Mouse (Mus musculus): Measurements from ENCODE around the gene Rpl37. TPM values are rescaled to one million over a fixed set of nuclear protein-coding genes. Genes with fewer than 3 reads are reported as not detected.

Gene Rpl37
- polyA plus RNA-seq, 1 experiment from 2014 or later: 463 TPM

DNA sequence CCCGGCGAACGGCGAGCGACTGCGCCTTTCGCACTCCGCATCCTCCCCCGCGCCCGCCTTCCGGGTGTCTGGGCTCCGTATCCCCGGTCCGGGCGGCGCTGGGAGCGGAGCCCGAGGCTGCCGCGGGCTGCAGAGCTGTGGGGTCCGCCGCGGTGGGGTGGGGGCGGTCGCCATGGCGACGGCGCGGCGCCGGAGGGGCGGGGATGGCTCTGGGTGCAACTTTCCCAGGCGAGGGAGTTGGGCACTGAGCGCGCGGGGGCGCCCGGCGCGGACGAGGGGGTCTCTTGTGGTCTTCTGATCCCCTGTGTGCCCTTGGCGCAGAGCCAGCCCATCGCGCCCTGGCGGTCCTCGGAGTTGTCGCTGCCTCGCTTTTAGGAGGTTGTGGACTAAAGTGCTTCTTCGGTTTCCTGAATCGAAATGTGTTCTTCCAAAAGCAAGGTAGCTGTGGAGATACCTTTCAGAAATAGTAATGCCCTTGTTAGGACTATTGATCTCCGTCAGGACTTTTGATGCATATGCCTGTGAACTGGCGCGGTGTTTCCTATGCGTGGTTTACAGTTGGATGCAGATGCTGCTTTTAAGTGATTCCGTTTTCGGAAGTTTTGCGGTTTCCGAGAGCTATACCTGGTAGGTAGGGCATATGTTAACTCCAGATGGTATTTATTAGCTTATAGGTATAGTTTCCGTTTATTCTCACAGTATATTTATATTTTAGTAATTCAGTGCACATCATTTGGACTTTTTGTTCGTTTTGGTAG lies 27.8 kb downstream of the Rpl37 start:
- no peaks in the 10 kb centered on the region for H3K36me3 ChIP-seq (replicated peaks; ENCODE audit: control insufficient read depth, insufficient read depth)
- H3K9me3 ChIP-seq (ENCODE audit: control insufficient read depth, low read length): no peaks in the 10 kb centered on the region
- ATAC-seq (ENCODE audit: low FRiP score) (peak; percentile 93), DNase-seq (ENCODE audit: low spot score) (peak; percentile 71)
- no peaks in the 10 kb centered on the region for H3K27me3 ChIP-seq (ENCODE audit: control insufficient read depth, insufficient read depth, low read length)
- WGBS: 2% methylated on average over 57 of the region's 61 CpGs
- H3K27ac ChIP-seq: peak overlapping the region; percentile 93
- peak overlapping the region; percentile 84 for H3K4me3 ChIP-seq (replicated peaks; ENCODE audit: low read length)
- H3K4me1 ChIP-seq (replicated peaks; ENCODE audit: control insufficient read depth, insufficient read depth, low read length): peaks cover 16% of the 10 kb centered on the region
- H3K4me2 ChIP-seq (replicated peaks): peak overlapping the region; percentile 61
- H3K9ac ChIP-seq: peak overlapping the region; percentile 80

DNA sequence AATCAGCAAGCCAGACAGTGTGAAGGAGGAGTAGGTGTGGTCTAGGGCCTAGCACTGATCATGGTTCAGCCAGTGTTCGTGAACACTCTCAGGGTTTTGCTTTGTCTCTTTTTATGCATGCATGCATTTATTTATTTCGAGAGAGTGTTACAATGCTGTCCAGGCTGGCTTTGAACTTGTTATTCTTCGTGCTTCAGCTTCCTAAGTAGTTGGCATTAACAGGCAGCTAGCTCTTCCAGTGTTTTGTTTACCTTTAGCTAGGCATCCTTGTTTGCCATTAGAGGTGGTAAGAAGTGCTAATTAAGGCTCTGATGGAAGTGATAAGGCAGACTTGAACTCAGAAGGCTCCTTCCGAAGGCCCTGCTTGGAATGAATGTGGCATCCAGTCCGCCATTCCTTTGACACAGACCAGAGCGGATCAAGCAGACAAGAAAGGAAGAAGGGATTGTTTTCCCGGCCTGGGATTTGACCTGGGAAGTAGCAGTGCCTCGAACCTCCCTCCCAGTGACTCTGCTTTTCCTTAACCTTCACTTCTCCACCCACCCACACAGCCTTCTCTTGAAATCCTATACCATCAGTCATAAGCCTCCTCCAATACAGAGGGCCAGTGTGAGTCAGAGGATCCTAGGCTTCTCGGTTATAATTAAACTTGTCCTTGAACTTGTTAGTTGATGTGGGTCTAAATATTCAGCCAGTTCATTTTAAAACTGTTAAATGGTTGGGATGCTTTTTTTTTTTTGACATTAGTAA lies 28.9 kb downstream of the Rpl37 start:
- 46% methylated on average over 9 of the region's 9 CpGs for WGBS
- Histone ChIP-seq H3K9ac (peak overlapping the region; percentile 80), H3K9me3 (ENCODE audit: control insufficient read depth, low read length) (no peaks in the 10 kb centered on the region), H3K4me2 (replicated peaks) (peak overlapping the region; percentile 61), H3K4me3 (replicated peaks; ENCODE audit: low read length) (peak overlapping the region; percentile 84), H3K27me3 (ENCODE audit: control insufficient read depth, insufficient read depth, low read length) (no peaks in the 10 kb centered on the region), H3K36me3 (replicated peaks; ENCODE audit: control insufficient read depth, insufficient read depth) (no peaks in the 10 kb centered on the region), H3K4me1 (replicated peaks; ENCODE audit: control insufficient read depth, insufficient read depth, low read length) (peaks cover 16% of the 10 kb centered on the region), H3K27ac (no peak overlapping the region)
- DNase-seq (ENCODE audit: low spot score): no peak
- no peak for ATAC-seq (ENCODE audit: low FRiP score)

DNA sequence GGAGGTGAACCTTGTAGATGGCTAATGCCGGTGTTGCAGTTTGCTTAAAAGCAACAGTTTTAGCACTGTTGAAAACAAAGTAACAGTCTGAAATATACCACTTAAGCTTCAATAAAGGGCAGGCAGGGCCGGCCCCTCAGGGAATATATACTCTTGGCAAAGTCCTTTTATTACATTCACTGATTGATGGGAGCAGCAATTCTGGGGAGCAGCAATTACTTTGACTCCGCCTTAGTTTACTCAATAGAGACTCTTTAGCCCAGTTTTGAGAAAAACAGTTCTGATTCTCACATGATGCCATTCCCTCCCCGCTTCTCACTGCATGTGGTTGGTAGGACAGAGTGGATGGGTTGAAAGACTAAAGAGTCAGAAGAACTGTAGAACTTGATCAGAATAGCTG lies 32.7 kb downstream of the Rpl37 start:
- Histone ChIP-seq H3K4me1 (replicated peaks; ENCODE audit: control insufficient read depth, insufficient read depth, low read length) (peaks cover 16% of the 10 kb centered on the region), H3K9me3 (ENCODE audit: control insufficient read depth, low read length) (no peaks in the 10 kb centered on the region), H3K9ac (no peak overlapping the region), H3K27me3 (ENCODE audit: control insufficient read depth, insufficient read depth, low read length) (no peaks in the 10 kb centered on the region), H3K4me2 (replicated peaks) (no peak overlapping the region), H3K27ac (no peak overlapping the region), H3K4me3 (replicated peaks; ENCODE audit: low read length) (no peak overlapping the region), H3K36me3 (replicated peaks; ENCODE audit: control insufficient read depth, insufficient read depth) (no peaks in the 10 kb centered on the region)
- DNase-seq (ENCODE audit: low spot score): no peak
- ATAC-seq (ENCODE audit: low FRiP score): no peak
- WGBS: 86% methylated on average over 4 of the region's 4 CpGs

DNA sequence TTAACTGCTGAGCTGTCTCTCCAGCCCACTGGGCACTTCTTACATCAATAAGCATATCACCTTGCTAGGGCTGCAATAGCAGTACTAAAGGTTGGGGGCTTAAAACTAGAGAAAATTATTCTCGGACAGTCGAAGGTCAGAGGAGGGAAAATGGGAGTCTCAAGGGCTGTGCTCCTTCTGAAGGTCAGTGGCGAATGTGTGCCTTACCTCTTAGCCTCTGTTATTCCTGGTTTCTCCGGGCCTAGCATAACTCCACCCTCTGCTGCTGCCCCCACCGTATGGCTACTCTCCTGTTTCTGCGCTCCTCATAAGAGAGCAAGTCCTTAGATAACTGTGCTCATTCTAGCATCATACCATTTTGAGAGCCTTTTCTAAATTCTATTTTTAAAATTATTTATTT lies 35.7 kb downstream of the Rpl37 start:
- H3K27ac ChIP-seq: no peak overlapping the region
- no peaks in the 10 kb centered on the region for H3K36me3 ChIP-seq (replicated peaks; ENCODE audit: control insufficient read depth, insufficient read depth)
- 0 out of 2 replicates have a peak, but pooled peaks cover 4% of the 10 kb centered on the region for H3K4me1 ChIP-seq (replicated peaks; ENCODE audit: control insufficient read depth, insufficient read depth, low read length)
- no peak overlapping the region for H3K4me3 ChIP-seq (replicated peaks; ENCODE audit: low read length)
- ATAC-seq (ENCODE audit: low FRiP score) (no peak), DNase-seq (ENCODE audit: low spot score) (no peak)
- H3K9me3 ChIP-seq (ENCODE audit: control insufficient read depth, low read length): no peaks in the 10 kb centered on the region
- over 99% methylated on average over 6 of the region's 6 CpGs for WGBS
- no peaks in the 10 kb centered on the region for H3K27me3 ChIP-seq (ENCODE audit: control insufficient read depth, insufficient read depth, low read length)
- no peak overlapping the region for H3K4me2 ChIP-seq (replicated peaks)
- no peak overlapping the region for H3K9ac ChIP-seq

- 89% methylated on average over 9 of the region's 9 CpGs for WGBS
Observed at GRCm38 (mm10) chr15:5154621-5155020, 38.2 kb downstream of the Rpl37 start.

DNA sequence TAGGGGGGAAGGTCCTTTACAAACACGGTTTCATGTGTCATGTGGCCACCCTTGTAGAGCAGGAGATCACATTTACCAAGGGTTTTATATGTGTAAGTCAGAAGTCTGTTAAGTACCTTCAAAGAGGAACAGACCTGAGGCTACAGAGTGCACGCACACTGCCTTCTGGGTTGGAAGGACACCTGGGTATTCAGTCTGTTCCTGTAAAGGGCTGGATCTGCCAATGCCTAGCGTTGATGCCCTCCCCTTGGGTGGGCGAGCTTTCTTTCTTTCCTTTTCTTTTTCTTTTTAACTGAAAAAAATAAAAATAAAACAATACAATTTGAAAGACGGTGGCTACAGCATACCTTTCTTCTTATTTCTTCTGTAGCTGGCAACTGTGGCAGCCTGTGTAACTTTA lies 38.6 kb downstream of the Rpl37 start:
- no peak for DNase-seq (ENCODE audit: low spot score)
- Histone ChIP-seq H3K4me3 (replicated peaks; ENCODE audit: low read length) (no peak overlapping the region), H3K9ac (no peak overlapping the region), H3K27ac (no peak overlapping the region), H3K36me3 (replicated peaks; ENCODE audit: control insufficient read depth, insufficient read depth) (no peaks in the 10 kb centered on the region), H3K4me1 (replicated peaks; ENCODE audit: control insufficient read depth, insufficient read depth, low read length) (0 out of 2 replicates have a peak, but pooled peaks cover 4% of the 10 kb centered on the region), H3K27me3 (ENCODE audit: control insufficient read depth, insufficient read depth, low read length) (no peaks in the 10 kb centered on the region), H3K9me3 (ENCODE audit: control insufficient read depth, low read length) (no peaks in the 10 kb centered on the region), H3K4me2 (replicated peaks) (no peak overlapping the region)
- no peak for ATAC-seq (ENCODE audit: low FRiP score)
- 69% methylated on average over 5 of the region's 5 CpGs for WGBS

More at GRCm38 (mm10) chr15:5154621-5155020, 38.2 kb downstream of the Rpl37 start:
- H3K4me2 ChIP-seq (replicated peaks): no peak overlapping the region
- no peak overlapping the region for H3K27ac ChIP-seq
- no peak overlapping the region for H3K9ac ChIP-seq
- H3K4me1 ChIP-seq (replicated peaks; ENCODE audit: control insufficient read depth, insufficient read depth, low read length): 0 out of 2 replicates have a peak, but pooled peaks cover 4% of the 10 kb centered on the region
- ATAC-seq (ENCODE audit: low FRiP score) (no peak), DNase-seq (ENCODE audit: low spot score) (no peak)
- no peak overlapping the region for H3K4me3 ChIP-seq (replicated peaks; ENCODE audit: low read length)
- no peaks in the 10 kb centered on the region for H3K9me3 ChIP-seq (ENCODE audit: control insufficient read depth, low read length)
- no peaks in the 10 kb centered on the region for H3K27me3 ChIP-seq (ENCODE audit: control insufficient read depth, insufficient read depth, low read length)
- no peaks in the 10 kb centered on the region for H3K36me3 ChIP-seq (replicated peaks; ENCODE audit: control insufficient read depth, insufficient read depth)

GRCm38 (mm10) chr15:5156355-5156754 lies 39.9 kb downstream of the Rpl37 start:
- DNase-seq (ENCODE audit: low spot score): no peak
- no peak for ATAC-seq (ENCODE audit: low FRiP score)
- Histone ChIP-seq H3K9me3 (ENCODE audit: control insufficient read depth, low read length) (no peaks in the 10 kb centered on the region), H3K4me3 (replicated peaks; ENCODE audit: low read length) (no peak overlapping the region), H3K4me2 (replicated peaks) (no peak overlapping the region), H3K36me3 (replicated peaks; ENCODE audit: control insufficient read depth, insufficient read depth) (peaks cover 6% of the 10 kb centered on the region; the same call in 1 of the 2 replicates), H3K27me3 (ENCODE audit: control insufficient read depth, insufficient read depth, low read length) (no peaks in the 10 kb centered on the region), H3K4me1 (replicated peaks; ENCODE audit: control insufficient read depth, insufficient read depth, low read length) (0 out of 2 replicates have a peak, but pooled peaks cover 4% of the 10 kb centered on the region), H3K9ac (no peak overlapping the region), H3K27ac (no peak overlapping the region)
- 86% methylated on average over 4 of the region's 4 CpGs for WGBS

DNA sequence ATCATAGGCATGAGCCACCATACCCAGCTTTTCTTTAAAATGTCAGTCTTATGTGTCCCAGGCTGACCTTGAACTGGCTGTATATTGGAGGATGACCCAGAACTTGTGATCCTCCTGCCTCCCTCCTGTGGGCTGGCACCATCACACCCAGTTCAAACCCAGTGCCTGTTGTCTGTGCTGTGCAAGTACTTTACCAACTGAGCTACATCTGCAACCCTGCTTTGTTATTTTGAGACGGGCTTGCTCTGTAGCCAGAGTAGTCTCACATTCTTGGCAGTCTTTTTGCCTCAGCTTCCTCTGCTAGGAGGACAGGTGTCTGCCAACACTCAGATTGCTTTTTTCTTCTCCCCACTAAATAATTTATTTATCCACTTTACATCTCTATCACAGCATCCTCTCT lies 40.9 kb downstream of the Rpl37 start:
- Histone ChIP-seq H3K27me3 (ENCODE audit: control insufficient read depth, insufficient read depth, low read length) (no peaks in the 10 kb centered on the region), H3K4me1 (replicated peaks; ENCODE audit: control insufficient read depth, insufficient read depth, low read length) (0 out of 2 replicates have a peak, but pooled peaks cover 4% of the 10 kb centered on the region), H3K36me3 (replicated peaks; ENCODE audit: control insufficient read depth, insufficient read depth) (peaks cover 10% of the 10 kb centered on the region; the same call in 1 of the 2 replicates), H3K27ac (no peak overlapping the region), H3K4me3 (replicated peaks; ENCODE audit: low read length) (no peak overlapping the region), H3K9me3 (ENCODE audit: control insufficient read depth, low read length) (no peaks in the 10 kb centered on the region), H3K4me2 (replicated peaks) (no peak overlapping the region), H3K9ac (no peak overlapping the region)
- no peak for DNase-seq (ENCODE audit: low spot score)
- 79% methylated on average over 1 of the region's 1 CpGs for WGBS
- no peak for ATAC-seq (ENCODE audit: low FRiP score)

DNA sequence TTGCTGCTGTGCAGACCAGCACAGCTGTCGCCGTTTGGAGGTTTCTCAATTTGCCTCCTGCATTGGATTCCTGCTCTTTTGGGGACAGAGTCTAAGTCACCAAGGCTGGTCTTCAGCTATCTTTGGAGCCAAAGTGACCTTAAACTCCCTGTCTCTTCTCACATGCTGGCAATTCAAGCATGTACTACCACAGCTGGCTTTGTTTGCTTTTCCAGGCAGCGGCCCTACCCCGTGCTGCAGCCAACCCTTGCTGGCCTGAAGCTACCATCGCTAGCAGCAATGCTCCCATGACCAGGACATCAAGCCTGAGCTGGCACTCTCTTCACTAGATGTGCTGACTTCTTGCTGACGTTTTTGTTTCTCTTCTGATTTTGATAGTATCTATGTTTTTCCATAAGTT lies 42.4 kb downstream of the Rpl37 start:
- no peak for ATAC-seq (ENCODE audit: low FRiP score)
- no peak overlapping the region for H3K4me2 ChIP-seq (replicated peaks)
- no peak for DNase-seq (ENCODE audit: low spot score)
- no peak overlapping the region for H3K27ac ChIP-seq
- H3K9me3 ChIP-seq (ENCODE audit: control insufficient read depth, low read length): no peaks in the 10 kb centered on the region
- no peak overlapping the region for H3K9ac ChIP-seq
- H3K27me3 ChIP-seq (ENCODE audit: control insufficient read depth, insufficient read depth, low read length): no peaks in the 10 kb centered on the region
- no peak overlapping the region for H3K4me3 ChIP-seq (replicated peaks; ENCODE audit: low read length)
- whole genome bisulfite sequencing: 88% methylated on average over 6 of the region's 6 CpGs
- H3K4me1 ChIP-seq (replicated peaks; ENCODE audit: control insufficient read depth, insufficient read depth, low read length): 0 out of 2 replicates have a peak, but pooled peaks cover 4% of the 10 kb centered on the region
- peaks cover 17% of the 10 kb centered on the region; the same call in 1 of the 2 replicates for H3K36me3 ChIP-seq (replicated peaks; ENCODE audit: control insufficient read depth, insufficient read depth)
